Mouse (Mus musculus) monocyte, adult 59 days (primary cell): ENCODE data around the gene Irf2. TPM values are rescaled to one million over a fixed set of nuclear protein-coding genes. Genes with fewer than 3 reads are reported as not detected.

Experiments used
- total RNA-seq, 2 experiments: library from RNA; stranded (reverse); gene quantifications; one replicate each; pipeline ENCODE4 v1.2.4; 2023

Irf2 gene
- total RNA-seq: 100 to 1,000 TPM; 264 to 295 TPM

DNA sequence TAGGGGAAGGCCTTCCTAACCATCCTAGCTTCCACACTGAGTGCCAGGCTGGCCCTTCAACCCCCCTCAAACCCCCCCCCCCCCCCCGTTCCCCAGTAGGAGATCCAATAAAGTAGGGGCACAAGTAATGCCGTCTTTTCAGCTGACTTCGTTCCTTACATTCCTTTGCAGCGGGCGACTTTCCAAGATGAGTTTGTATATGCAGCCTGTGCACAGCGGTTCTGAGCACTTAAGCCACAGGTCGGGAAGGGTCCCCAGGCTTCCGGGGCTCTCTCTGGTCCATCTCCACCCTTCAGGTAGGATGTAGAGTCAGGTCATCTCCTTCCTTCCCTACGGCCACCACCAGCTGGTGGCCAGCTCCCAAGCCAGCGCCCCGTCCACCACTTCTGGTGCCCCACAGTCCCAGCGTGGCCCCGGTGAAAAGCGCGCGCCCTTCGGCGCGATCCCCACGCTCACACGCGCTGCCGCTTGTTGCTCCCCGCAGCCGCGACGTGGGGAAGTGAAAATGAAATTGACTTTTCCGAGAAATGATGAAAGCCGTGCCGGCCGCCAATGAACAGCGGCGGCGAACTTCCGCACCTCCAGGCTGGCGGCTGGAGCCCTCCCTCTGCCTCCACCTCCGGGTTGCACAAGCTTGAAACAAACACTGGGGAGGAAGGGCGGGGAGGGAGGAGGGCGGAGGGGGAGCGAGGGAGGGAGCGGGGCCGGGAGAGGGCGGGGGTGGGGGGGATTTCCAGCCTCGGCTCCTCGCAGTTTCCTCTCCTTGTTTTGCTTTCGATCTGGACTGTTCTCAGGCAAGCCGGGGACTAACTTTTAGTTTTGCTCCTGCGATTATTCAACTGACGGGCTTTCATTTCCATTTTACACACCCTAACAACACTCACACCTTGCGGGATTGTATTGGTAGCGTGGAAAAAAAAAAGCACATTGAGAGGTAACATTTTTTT lies at the start of gene Irf2:
Irf2 (plus strand) TSS at position 730 of the 947 bp plus-strand sequence.

Other genes with a start within 250 kb of the Irf2 start
- 1 to 10 TPM; 2.3 to 2.6 TPM for gene Cenpu, start 187.7 kb upstream of the Irf2 start, total RNA-seq
- gene Primpol, start 122.5 kb upstream of the Irf2 start, total RNA-seq: 10 to 100 TPM; 13.3 to 14.2 TPM
- gene Casp3, start 122.4 kb upstream of the Irf2 start, total RNA-seq: 10 to 100 TPM; 44.7 to 47.4 TPM
- under 1 TPM; 0.24 to 0.84 TPM for gene Enpp6, start 247.2 kb downstream of the Irf2 start, total RNA-seq